8 mouse cellular contexts compared by ENCODE assay signal in genomic region chr12:110738158-110738921, GRCm38 (mm10). TPM values are rescaled to one million over a fixed set of nuclear protein-coding genes. Genes with fewer than 3 reads are reported as not detected.
A peak's percentile ranks its signal among the peaks of the same experiment; 100 is the strongest.
DNase-seq lines count a peak whose midpoint lies in the region; ATAC-seq and TF ChIP-seq lines count a peak whose summit lies in the region.

No protein-coding gene starts in this region.

- no peak for TF ChIP-seq POLR2A in cortical plate, adult 2 months (IDR thresholded peaks at IDR 0.05; ENCODE audit: extremely low read depth, insufficient read depth, low read length)

- peak overlapping the region; percentile 55 for H3ac ChIP-seq in C2C12 (ENCODE audit: control insufficient read depth, insufficient read length, low read depth)

- H3K4me1 ChIP-seq in cortical plate, adult 2 months (ENCODE audit: control insufficient read depth, insufficient read depth, low read length), result peaks cover 3% of the 10 kb centered on the region; the same call in 1 of the 2 replicates
- peaks cover 20% of the 10 kb centered on the region for H3K4me1 ChIP-seq in heart, embryonic 16.5 days (ENCODE audit: control insufficient read depth, insufficient read depth, low read length)
- H3K4me1 ChIP-seq in megakaryocyte, embryonic 14.5 days, result peaks cover 41% of the 10 kb centered on the region
- H3K4me1 ChIP-seq in stomach, embryonic 15.5 days, result peaks cover 8% of the 10 kb centered on the region; the same call in 1 of the 2 replicates

- H3K4me2 ChIP-seq in heart, embryonic 16.5 days (ENCODE audit: low read depth, low read length), result peak overlapping the region; percentile 92
- peak overlapping the region; percentile 78 for H3K4me2 ChIP-seq in stomach, embryonic 15.5 days

- peak; percentile 47 for ATAC-seq in heart, embryonic 16.5 days (replicated peaks; ENCODE audit: extremely low read depth, insufficient read depth, low FRiP score)
- ATAC-seq in stomach, embryonic 15.5 days (ENCODE audit: insufficient read depth, low FRiP score, low read depth), result peak; percentile 2

- peak overlapping the region; percentile 98 for H3K9ac ChIP-seq in heart, embryonic 16.5 days (ENCODE audit: low read length)
- peak overlapping the region; percentile 92 for H3K9ac ChIP-seq in stomach, embryonic 15.5 days

- H3K27me3 ChIP-seq in C2C12 (ENCODE audit: control insufficient read depth, insufficient read depth, insufficient read length), result no peaks in the 10 kb centered on the region
- H3K27me3 ChIP-seq in heart, embryonic 16.5 days (ENCODE audit: control insufficient read depth, insufficient read depth, low read length), result no peaks in the 10 kb centered on the region
- peaks cover 2% of the 10 kb centered on the region for H3K27me3 ChIP-seq in megakaryocyte, embryonic 14.5 days (replicated peaks)
- no peaks in the 10 kb centered on the region for H3K27me3 ChIP-seq in stomach, embryonic 15.5 days (replicated peaks)

- WGBS in heart, embryonic 16.5 days, result under 1% methylated on average over 59 of the region's 72 CpGs
- under 1% methylated on average over 72 of the region's 72 CpGs for WGBS in stomach, embryonic 15.5 days

- no peaks in the 10 kb centered on the region for H3K36me3 ChIP-seq in C2C12 (ENCODE audit: control insufficient read depth, insufficient read depth)
- H3K36me3 ChIP-seq in heart, embryonic 16.5 days (ENCODE audit: control insufficient read depth, insufficient read depth), result no peaks in the 10 kb centered on the region
- peaks cover 19% of the 10 kb centered on the region for H3K36me3 ChIP-seq in megakaryocyte, embryonic 14.5 days (replicated peaks; ENCODE audit: low read length)
- H3K36me3 ChIP-seq in stomach, embryonic 15.5 days, result no peaks in the 10 kb centered on the region

- H3K4me3 ChIP-seq in C2C12 (ENCODE audit: insufficient read depth, poor library complexity, severe bottlenecking), result peak overlapping the region; percentile 97
- peak overlapping the region; percentile 48 for H3K4me3 ChIP-seq in cortical plate, adult 2 months (ENCODE audit: insufficient read depth, low read length)
- peak overlapping the region; percentile 100 for H3K4me3 ChIP-seq in heart, embryonic 16.5 days (ENCODE audit: low read length)
- H3K4me3 ChIP-seq in megakaryocyte, embryonic 14.5 days (replicated peaks), result peak overlapping the region; percentile 98
- H3K4me3 ChIP-seq in stomach, embryonic 15.5 days (replicated peaks), result peak overlapping the region; percentile 98

- H3K9me3 ChIP-seq in heart, embryonic 16.5 days (replicated peaks; ENCODE audit: control insufficient read depth, low read length), result no peaks in the 10 kb centered on the region
- peaks cover 2% of the 10 kb centered on the region; the same call in 1 of the 2 replicates for H3K9me3 ChIP-seq in megakaryocyte, embryonic 14.5 days
- H3K9me3 ChIP-seq in stomach, embryonic 15.5 days, result no peaks in the 10 kb centered on the region

- TF ChIP-seq CTCF in C2C12 (IDR thresholded peaks at IDR 0.05; ENCODE audit: control insufficient read depth, insufficient read depth, insufficient read length), result no peak
- no peak for TF ChIP-seq CTCF in cortical plate, adult 2 months (IDR thresholded peaks at IDR 0.05; ENCODE audit: extremely low read depth, insufficient read depth, low read length)

- peaks cover 56% of the 10 kb centered on the region for H3K79me2 ChIP-seq in C2C12 (ENCODE audit: control insufficient read depth, insufficient read depth)

- peak; percentile 17 for DNase-seq in embryo, embryonic 10.5 days (ENCODE audit: low spot score)
- DNase-seq in embryo, embryonic 11 days, result no peak
- DNase-seq in kidney, postnatal 14 days, result peak; percentile 39

- H3K79me3 ChIP-seq in C2C12 (ENCODE audit: low read depth), result peaks cover 39% of the 10 kb centered on the region

- H3K27ac ChIP-seq in cortical plate, adult 2 months (ENCODE audit: insufficient read depth, low read length), result peak overlapping the region; percentile 59; the same call in 1 of the 2 replicates
- H3K27ac ChIP-seq in heart, embryonic 16.5 days (ENCODE audit: low read length), result peak overlapping the region; percentile 90
- H3K27ac ChIP-seq in stomach, embryonic 15.5 days, result peak overlapping the region; percentile 86

TF ChIP-seq in C2C12, 6 proteins besides CTCF, POLR2A, EP300 and RAD21:
- TF ChIP-seq CEBPB (IDR thresholded peaks at IDR 0.05; ENCODE audit: low read depth) (no peak), MYOD1 (IDR thresholded peaks at IDR 0.05; ENCODE audit: control insufficient read depth, insufficient read length, low read depth) (no peak), FOSL1 (IDR thresholded peaks at IDR 0.05; ENCODE audit: insufficient read depth, low read length, poor library complexity, severe bottlenecking) (no peak), MYOG (IDR thresholded peaks at IDR 0.05; ENCODE audit: control insufficient read depth, extremely low read depth, insufficient read length) (no peak), MAX (IDR thresholded peaks at IDR 0.05) (no peak), USF1 (IDR thresholded peaks at IDR 0.05; ENCODE audit: low read depth) (no peak)

RNA-seq across cellular contexts. Expression of gene Wdr20, which starts 0.6 kb away (rescaled TPM):
- 12.6 TPM for polyA plus RNA-seq in C2C12 (2012; fragmentation: generic; extraction: Trizol)
- polyA plus RNA-seq in cortical plate, adult 2 months (2012; rRNA removed), result 23.9 and 24.2 TPM in 2 replicates
- polyA plus RNA-seq in heart, embryonic 16.5 days (2015; fragmentation: Nextera tagmentation; extraction: Ambion mirVana), result 15.8 and 18.0 TPM in 2 replicates
- 13.1 and 45.3 TPM in 2 replicates for polyA plus RNA-seq in megakaryocyte, embryonic 14.5 days (2012; ENCODE audit: insufficient read depth, low replicate concordance)
- polyA plus RNA-seq in stomach, embryonic 15.5 days (2015; fragmentation: Nextera tagmentation; extraction: Ambion mirVana), result 24.0 and 25.3 TPM in 2 replicates

RNA-seq across cellular contexts. Expression of gene Hsp90aa1, which starts 35.8 kb away (rescaled TPM):
- polyA plus RNA-seq in C2C12 (2012; fragmentation: generic; extraction: Trizol), result 253 TPM
- 521 and 542 TPM in 2 replicates for polyA plus RNA-seq in cortical plate, adult 2 months (2012; rRNA removed)
- polyA plus RNA-seq in heart, embryonic 16.5 days (2015; fragmentation: Nextera tagmentation; extraction: Ambion mirVana), result 622 and 694 TPM in 2 replicates
- 14.0 and 99.4 TPM in 2 replicates for polyA plus RNA-seq in megakaryocyte, embryonic 14.5 days (2012; ENCODE audit: insufficient read depth, low replicate concordance)
- polyA plus RNA-seq in stomach, embryonic 15.5 days (2015; fragmentation: Nextera tagmentation; extraction: Ambion mirVana), result 815 and 840 TPM in 2 replicates

RNA-seq across cellular contexts. Expression of gene 1700001K19Rik, which starts 55.9 kb away (rescaled TPM):
- polyA plus RNA-seq in C2C12 (2012; fragmentation: generic; extraction: Trizol), result 0.04 TPM
- not detected in 2 replicates for polyA plus RNA-seq in cortical plate, adult 2 months (2012; rRNA removed)
- not detected in 2 replicates for polyA plus RNA-seq in heart, embryonic 16.5 days (2015; fragmentation: Nextera tagmentation; extraction: Ambion mirVana)
- polyA plus RNA-seq in megakaryocyte, embryonic 14.5 days (2012; ENCODE audit: insufficient read depth, low replicate concordance), result not detected in 2 replicates
- polyA plus RNA-seq in stomach, embryonic 15.5 days (2015; fragmentation: Nextera tagmentation; extraction: Ambion mirVana), result 0.14 TPM in 1 of 2 replicates, not detected in the other

Comparison
In these comparisons a context has a peak if more than half of its experiments do, and no peak if none do; other contexts are left out.
1. H3K4me3 ChIP-seq: peak in every context shown above with its lines; median percentile 100 in heart, embryonic 16.5 days; 98 in megakaryocyte, embryonic 14.5 days; 98 in stomach, embryonic 15.5 days; 97 in C2C12; 48 in cortical plate, adult 2 months.